Mouse (Mus musculus): ENCODE measurements around the gene 1700001C02Rik.

GRCm38 (mm10) chr5:30490215-30490614, 24.4 kb downstream of the 1700001C02Rik start:
- TF ChIP-seq POLR2A (IDR thresholded peaks at IDR 0.05; ENCODE audit: borderline replicate concordance, control insufficient read depth, low read depth, low read length) (no peak), CTCF (IDR thresholded peaks at IDR 0.05; ENCODE audit: control insufficient read depth, insufficient read depth, low read length) (no peak)
